Mouse (Mus musculus) gastrocnemius, postnatal 25 days (tissue): ENCODE results near the gene Plch2. TPM values are rescaled to one million over a fixed set of nuclear protein-coding genes. Genes with fewer than 3 reads are reported as not detected.

Experiments used
- total RNA-seq, 2 experiments: library from RNA; stranded (reverse); gene quantifications; 1 replicate in 1 of 2; 2 replicates in 1 of 2; pipeline ENCODE4 v1.2.3; 2021

Gene Plch2
- total RNA-seq, 2 experiments from 2014 or later, result 0.05 to 0.21 TPM

Other genes starting within 250 kb of the Plch2 start
- not detected for gene Ttc34, start 219.3 kb downstream of the Plch2 start, total RNA-seq
- under 1 TPM; 0.13 to 0.24 TPM for gene Mmel1, start 187.2 kb downstream of the Plch2 start, total RNA-seq
- gene Fam213b, start 157.6 kb downstream of the Plch2 start, total RNA-seq, result 10 to 100 TPM; 81.5 to 81.6 TPM
- 1 to 10 TPM; 1.8 to 3.0 TPM for gene Tnfrsf14, start 128.2 kb downstream of the Plch2 start, total RNA-seq
- not detected for gene Hes5, start 95.9 kb downstream of the Plch2 start, total RNA-seq
- 10 to 100 TPM; 31.2 to 34.0 TPM for gene Pank4, start 92.7 kb downstream of the Plch2 start, total RNA-seq
- 10 to 100 TPM; 11.3 to 14.6 TPM for gene Pex10, start 10.2 kb upstream of the Plch2 start, total RNA-seq
- gene Rer1, start 29.6 kb upstream of the Plch2 start, total RNA-seq, result 10 to 100 TPM; 44.8 to 51.3 TPM
- 1 to 10 TPM; 2.2 to 2.4 TPM for gene Morn1, start 29.8 kb upstream of the Plch2 start, total RNA-seq
- 10 to 100 TPM; 31.3 to 34.7 TPM for gene Ski, start 165.8 kb upstream of the Plch2 start, total RNA-seq
- gene Faap20, start 193.0 kb upstream of the Plch2 start, total RNA-seq, result 1 to 10 TPM; 5.3 to 8.2 TPM